Mouse (Mus musculus): ENCODE measurements around the gene Kdelr3.

Kdelr3 gene

DNA sequence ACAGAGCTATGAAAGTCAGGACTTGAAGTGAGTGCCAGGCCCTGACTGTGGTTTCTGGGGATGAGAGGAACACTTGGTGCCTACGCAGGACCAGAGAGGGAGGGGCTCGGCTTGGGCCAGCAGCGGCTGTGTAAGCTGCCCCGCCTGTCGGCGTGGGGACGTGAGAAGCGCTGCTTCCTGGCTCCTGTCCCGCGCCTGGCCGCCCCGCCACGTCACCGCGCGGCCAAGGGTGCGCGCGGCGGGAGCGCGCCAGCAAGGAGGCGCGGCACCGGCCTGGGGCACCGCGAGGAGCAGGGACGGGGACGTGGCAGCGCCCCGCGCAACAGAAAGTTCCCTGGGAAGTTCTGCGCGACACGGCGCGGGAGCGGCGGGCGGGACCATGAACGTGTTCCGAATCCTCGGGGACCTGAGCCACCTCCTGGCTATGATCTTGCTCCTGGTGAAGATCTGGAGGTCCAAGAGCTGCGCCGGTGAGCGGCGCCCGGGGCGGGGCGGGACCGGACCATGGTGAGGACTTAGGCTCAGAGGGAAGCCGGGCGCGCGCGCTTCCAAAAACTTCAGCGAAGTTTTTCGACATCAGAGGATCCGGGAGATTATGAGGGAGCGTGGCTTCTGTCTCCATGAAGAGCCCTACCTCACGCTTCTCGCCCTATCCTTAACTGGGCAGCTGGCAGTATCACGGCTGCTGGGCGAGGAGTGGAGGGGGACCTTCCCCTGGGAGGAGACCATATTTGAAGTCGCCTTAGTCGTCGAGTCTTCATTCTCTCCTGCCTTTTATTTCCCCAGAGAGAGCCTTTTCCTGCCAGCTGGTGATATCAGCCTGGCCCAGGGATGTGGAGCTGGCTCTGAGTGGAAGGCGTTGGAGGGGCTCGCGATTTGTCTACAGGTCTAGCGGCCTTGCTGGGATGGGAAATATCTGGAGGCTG, at the start of gene Kdelr3:
Kdelr3 (plus strand) TSS at position 241 of the 926 bp plus-strand sequence.
- in situ Hi-C loops (cut with MboI, MseI), result no loop called here

DNA sequence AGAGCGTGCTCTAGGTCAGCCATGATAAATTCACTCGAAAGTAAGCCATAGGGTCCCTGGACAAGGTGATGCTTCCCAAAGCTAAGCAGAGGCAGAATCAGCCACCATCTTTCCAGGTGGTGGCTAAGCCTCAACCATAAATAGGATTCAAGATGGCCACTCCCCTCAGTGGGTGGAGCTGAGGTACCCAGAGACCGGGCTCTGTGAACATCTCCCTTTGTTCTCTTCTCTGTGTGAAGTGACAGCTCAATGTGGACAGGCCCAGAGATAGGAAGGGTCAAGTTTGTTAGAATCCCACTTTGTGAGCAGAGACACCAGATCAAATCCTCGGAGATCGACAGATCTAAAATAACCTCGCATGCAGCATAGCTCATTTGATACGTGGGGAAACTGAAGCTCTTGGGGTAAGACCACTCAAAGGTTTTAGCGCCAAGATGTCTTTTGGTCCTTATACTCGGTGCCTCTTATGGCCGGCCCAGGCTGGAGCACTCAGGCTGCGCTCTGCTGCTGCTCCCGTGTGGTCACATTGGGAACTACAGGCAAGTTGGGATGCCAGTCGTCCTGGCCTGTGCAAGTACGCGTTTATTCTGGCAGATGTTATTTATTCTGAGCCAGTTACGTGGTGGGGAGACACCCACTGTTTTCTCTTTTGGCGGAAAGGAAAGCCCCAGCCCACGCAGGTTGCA, 49.5 kb upstream of the Kdelr3 start:
- in situ Hi-C loops (cut with MboI, MseI), result loop anchor here (5.0 kb wide), 1 partner anchor 234 kb away; no protein-coding TSS in a partner anchor

DNA sequence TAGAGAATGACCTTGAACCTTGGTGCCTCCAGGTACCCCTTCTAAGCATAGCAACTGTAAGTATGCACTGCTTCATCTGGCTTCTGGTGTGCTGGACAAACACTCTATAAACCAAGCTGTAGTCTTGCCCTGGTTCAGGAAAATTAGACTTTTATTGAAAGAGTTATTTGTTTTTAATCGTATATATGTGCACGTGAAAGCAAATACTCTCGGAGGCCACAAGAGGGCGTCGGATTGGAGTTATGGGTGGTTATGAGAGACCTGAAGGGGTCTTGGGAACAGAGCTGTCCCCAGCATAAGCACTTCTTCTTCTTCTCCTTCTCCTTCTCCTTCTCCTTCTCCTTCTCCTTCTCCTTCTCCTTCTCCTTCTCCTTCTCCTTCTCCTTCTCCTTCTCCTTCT, 46.6 kb upstream of the Kdelr3 start:
- in situ Hi-C loops (cut with MboI, MseI), result loop anchor here (5.0 kb wide), 1 partner anchor 237 kb away; no protein-coding TSS in a partner anchor

DNA sequence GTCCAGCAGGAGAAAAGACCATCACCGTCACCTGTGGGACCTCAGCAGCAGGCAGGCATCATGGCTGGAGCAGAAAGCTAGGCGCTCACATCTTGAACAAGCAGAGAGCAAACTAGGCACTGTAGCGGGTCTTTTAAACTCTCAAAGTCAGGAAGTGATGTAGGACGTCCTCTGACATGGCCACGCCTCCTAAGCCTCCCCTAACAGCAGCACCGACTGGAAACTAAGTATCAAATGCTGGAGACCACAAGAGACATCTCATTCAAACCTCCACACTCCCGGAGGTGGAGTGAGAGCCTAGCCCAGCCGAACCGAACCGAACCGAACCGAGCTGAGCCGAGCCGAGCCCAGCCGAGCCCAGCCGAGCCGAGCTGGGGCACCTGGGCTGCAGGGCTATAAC, 45.6 kb upstream of the Kdelr3 start:
- in situ Hi-C loops (cut with MboI, MseI), result no loop called here

DNA sequence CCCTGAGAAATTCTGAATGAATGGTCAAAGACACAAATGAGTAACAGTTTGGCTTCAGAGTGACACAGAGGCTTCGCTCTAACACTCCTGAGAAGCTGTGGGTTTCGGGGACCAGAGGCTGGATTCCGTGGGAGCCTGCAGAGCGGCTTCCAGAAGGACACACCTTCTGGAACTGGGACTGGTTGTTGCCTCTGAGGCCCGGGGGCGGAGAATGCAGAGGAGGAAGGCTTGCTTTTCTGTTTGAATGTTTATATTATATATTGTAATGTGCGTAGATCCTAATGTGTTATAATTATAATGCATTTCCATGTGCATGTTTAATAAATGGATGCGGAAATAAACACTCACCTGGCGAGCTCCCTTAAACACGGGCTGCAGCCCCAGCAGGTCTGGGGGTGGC, 45.1 kb upstream of the Kdelr3 start:
- in situ Hi-C loops (cut with MboI, MseI), result no loop called here

DNA sequence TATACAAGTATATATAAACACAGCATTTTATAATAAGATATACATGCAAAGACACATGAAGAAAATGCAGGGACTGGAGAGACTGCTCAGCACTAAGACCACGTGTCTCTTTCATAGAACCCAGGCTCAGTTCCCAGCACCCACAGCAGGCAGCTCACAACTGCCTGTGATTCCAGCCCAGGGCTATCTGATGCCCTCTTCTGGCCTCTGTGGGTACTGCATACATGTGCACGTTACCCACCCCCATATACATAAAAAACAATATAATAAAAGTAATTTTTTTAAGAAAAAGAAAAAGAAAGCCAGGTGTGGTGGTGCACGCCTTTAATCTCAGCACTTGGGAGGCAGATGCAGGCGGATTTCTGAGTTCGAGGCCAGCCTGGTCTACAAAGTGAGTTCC, 43.2 kb upstream of the Kdelr3 start:
- in situ Hi-C loops (cut with MboI, MseI), result no loop called here

DNA sequence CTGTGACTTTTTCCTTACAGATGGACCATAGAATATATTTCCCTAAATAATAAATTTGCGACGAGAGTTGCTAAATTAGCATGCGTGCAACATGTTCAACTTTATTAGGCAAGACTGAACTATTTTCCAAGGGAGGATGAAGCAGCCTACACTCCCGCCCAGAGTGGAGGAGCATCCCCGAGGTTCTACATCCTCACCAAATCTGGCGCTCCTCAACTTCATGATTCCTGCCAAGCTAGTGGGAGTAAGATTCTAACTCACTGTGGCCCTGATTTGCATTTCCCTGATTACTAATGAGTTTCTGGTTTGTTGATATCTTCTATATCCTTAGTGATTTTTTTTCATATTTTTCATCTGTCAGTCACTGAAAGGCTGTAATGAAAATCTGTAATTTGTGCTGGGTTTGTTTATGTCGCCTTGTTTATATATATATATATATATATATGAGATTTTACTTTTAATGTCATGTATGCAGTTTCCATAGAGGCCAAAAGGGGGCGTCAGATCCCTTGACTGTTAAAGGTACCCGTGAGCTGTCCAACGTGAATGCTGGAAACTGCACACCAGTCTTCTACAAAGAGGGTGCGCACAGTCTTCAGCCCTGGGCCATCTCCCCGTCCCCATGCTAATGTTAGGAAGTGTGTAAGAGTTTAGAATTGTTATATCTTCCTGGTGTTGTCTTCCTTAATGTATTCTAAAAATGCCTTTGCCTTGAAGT, 42.4 kb upstream of the Kdelr3 start:
- in situ Hi-C loops (cut with MboI, MseI), result no loop called here

DNA sequence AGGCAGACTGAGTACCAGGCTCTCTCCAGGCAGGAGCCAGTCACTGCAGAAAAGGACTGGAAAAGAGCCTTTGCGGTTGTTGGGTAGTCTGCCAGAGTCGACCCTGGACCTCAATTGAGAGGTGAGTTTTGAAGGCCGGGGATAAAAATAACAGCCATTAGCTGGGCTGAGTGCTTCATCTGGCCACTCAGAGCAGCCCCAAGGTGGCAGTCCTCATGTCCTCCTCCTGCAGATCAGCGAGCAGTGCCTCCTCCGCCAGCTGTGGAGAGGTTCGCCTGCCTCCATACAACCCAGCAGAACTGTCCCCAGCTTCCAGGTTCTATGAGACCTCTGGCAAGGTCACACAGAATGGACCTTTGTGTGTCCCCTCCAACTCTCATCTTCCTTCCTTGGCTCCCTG, 39.0 kb upstream of the Kdelr3 start:
- in situ Hi-C loops (cut with MboI, MseI), result no loop called here

DNA sequence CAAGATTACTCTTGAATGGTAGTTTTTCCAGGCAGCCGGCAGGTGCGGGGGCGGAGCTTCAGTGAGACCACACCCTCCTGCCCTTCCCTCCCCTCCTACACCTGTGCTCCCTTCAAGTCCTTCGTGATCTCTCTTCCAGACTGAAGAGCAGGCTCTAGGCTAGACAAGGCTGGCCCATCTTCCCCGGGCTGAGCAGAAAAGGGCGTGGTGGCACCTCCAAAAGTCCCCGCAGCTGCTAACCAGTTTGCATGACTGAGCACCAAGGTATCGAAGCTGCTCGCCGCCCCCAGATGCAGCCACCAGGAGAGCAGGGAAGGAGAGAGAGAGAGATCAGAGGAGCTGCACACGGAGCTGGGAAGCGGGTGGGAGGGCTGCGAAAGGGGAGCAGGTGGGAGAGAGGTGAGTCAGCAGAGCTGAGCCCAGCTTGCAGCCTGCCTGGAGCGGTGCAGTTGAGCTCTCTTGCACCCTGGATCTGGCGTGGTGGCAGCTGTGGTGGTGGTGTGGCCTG, 35.0 kb upstream of the Kdelr3 start:
- in situ Hi-C loops (cut with MboI, MseI), result no loop called here

DNA sequence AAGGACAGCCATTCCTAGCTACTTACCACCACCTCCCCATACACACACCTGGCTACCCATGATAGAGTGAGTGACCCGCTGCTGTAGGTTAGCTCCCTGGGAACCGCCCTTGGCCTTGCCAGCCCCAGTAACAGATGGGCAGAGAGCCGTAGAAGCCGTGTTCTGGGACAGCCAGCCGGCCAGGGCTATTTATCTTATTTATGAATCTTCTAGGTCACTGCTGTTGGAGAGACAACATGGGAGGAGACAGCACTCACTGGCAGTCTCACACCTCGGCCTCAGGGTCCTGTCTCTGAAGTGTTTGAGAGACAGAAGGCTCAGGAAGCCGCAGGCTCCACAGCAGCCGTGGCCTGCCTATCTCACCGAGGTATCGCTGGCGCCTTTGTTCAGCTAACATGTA, 26.7 kb upstream of the Kdelr3 start:
- in situ Hi-C loops (cut with MboI, MseI), result no loop called here

DNA sequence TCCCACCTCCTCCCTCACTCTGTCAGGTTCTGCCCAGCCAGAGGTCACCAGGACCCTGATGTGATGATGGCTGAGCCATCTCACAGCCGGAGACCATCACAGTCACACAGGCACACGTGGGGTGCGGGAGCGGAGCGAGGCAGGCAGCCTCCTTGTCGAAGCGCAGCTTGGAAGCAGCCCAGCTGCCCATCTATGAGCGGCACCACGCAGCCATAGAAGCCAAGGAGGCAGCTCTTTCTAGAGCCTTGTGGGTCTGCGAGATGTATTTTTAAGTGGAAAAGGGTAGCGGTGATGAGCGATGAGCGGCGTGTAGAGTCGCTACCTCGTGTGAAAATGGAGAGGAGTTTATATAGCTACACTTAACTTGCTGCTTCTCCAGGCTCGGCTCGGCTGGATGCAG, 22.7 kb upstream of the Kdelr3 start:
- in situ Hi-C loops (cut with MboI, MseI), result no loop called here

DNA sequence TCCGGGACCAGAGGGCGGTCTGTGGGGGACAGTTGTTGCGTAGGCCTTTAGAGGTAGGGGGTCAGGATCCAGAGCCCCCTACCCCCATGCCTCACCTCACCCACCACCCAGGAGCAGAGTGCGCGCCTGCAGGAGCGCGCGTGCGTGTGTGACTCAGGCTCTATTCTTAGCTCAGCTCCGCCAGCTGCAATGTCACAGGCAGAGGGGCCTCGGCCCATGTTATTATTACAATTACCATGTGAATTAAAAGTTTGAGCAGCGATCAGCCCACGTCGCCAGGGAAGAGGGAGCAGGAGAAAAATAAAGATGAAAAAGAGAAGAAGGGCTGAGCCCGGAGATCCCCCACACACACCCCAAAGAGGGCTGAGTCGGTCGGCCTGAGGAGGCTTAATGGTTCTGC, 16.1 kb upstream of the Kdelr3 start:
- in situ Hi-C loops (cut with MboI, MseI), result no loop called here

DNA sequence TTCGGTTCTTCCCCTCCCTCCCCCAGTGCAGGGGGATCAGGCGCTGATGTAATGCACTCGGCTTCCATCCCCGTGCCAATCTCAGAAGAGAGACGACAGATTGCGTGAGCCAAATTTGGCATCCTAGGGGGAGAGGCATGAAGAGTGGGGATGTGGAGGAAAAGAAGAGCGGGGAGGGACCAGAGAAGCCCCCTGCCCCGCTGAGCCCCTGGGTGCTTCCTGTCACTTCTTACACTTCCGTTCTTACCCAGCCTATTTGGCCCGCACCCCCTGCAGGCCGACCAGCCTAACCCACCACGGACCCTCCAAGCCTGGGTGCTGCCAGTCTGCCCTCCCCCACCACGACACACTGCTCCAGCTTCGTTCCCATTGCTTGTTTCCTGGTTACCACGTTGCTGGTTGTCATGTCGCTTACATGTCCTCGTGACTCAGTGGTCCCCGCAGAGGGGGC, 13.3 kb upstream of the Kdelr3 start:
- in situ Hi-C loops (cut with MboI, MseI), result no loop called here

DNA sequence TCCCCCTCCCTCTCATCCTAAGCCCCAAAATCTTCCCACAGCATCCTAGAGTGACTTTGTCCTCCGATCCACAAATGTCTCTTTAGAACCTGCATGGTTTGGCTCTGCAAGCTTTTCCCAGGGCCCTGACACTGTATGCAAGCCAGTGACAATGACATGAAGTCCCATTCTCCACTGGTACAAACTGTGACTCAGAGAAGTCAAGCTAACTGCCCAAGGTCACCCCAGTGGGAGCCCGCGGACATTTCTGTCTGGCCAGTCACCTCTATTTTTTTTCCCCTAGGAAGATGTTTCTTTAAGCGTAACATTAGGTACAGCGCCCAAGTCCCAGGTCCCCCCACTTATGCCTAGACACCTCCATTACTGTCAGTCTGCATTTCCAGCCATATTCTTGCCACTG, 12.8 kb upstream of the Kdelr3 start:
- in situ Hi-C loops (cut with MboI, MseI), result no loop called here

DNA sequence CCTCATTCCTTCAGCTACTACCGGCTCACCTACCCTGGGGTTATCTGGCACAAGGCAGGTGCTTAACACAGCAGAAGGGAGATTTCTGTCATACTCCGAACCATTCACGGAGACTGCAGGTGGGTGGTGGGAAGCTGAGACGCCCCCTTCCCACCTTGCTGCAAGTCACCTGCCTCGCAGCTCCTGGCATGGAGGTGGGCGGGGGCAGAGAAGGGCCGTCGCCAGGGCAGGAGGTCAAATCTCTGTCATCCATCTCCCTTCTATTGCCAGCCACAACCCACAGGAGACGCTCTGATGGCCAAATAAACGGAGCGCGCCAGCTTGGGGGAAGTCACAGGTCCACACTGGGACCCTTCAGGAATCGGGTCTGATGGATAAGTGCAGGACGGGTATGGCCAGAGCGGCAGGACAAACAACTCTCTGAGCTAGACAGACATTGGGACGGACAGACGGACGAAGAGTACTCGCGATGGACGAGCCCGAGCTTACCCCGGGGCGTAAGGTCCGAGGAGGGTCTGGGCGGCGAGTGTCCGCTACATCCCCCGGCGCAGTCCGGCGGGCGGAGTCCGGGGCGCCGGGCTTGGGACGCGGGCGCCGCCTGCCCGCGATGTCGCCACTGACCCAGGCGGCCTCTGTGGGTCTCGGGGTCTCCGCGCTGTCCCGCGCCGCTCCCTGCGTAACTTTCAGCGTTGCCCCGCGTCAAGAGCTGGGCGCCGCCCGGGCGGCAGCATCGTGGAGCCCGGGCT, 11.3 kb upstream of the Kdelr3 start, which contains the start of gene Kcnj4:
Kcnj4 (minus strand) TSS at position 535 of the 746 bp plus-strand sequence.
- in situ Hi-C loops (cut with MboI, MseI), result no loop called here

DNA sequence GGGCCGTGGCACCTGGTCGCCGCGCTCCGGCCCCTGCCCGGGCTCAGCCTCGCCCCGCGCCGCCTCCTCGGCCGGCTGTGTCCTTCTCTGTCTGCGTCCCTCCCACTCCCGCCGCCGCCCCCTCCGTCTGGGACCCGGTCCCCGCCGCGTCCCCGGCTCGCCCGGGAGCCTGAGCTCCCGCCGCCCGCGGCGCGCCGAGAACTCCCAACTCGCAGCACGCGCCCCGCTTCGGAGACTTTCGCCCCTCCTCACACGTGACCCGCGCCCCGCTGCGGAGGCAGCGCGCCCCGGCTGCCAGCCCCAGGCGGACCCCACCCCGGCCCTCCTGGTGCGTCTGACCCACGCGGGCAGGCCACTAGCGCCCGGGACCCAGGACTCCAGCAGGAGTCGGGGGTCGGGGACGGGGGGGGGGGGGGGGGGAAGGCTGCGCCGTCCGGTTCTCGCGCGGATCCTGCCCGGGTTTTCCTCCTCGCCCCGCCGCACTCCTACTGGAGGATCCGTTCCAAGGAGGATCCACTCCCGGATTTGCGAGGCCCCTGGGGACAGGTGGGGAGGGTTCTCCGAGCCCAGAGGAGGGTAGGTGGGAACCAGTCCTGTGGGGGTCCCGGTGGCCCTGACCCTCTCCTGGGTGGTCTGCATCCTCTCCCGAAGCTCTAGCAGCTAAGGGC, 10.5 kb upstream of the Kdelr3 start:
- in situ Hi-C loops (cut with MboI, MseI), result no loop called here

DNA sequence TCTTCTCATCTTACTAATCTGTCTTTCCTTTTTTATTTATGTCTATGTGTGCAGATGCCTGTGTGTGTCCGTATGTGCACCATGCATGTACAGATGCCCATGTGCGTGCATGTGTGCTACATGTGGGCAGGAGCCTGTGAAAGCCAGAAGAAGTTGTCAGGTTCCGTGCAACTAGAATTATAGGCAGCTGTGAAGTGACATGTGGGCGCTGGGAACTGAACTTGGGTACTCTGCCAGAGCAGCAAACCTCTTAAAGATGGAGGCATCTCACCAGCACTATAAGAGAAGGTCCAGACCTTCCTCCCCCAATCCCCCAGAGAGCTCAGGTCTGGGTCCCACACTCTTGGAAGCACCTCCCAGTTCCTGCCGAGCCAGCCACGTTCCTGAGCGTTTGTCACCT, 9.8 kb upstream of the Kdelr3 start:
- in situ Hi-C loops (cut with MboI, MseI), result no loop called here

DNA sequence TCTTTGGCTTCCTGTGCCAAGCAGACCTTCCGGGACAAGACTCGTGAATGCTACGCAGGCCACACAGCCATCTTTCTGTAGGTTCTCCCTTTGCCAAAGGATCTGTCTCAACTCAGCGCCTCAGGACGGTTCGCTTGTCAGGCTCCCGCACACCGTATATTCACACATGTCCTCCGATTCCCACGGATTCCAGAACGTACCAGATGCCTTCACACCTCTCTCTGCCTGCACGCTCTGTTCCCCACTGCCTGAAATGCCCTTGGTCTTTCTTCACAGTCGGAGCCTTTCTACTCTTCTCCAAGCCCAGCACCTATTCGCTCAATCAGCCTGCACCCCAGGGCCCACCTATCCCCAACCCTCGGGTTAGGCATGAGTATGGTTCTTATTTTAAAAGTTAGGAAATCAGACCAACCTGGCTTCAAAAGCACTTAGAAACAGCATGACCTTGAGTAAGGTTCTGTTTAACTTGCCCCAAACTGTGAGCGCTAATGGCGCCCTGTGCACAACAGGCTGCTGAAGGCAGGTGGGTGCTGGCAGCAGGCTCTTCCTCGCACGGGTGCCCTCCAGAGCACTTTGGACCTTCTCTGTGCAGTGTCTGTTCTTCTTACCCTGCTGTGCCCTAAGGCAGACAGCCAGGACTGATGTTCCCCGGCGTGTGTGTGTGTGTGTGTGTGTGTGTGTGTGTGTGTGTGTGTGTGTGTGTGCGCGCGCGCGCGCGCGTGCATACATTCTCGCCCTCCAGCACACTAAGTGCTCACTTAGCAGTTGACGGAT, 9.0 kb upstream of the Kdelr3 start:
- in situ Hi-C loops (cut with MboI, MseI), result no loop called here

DNA sequence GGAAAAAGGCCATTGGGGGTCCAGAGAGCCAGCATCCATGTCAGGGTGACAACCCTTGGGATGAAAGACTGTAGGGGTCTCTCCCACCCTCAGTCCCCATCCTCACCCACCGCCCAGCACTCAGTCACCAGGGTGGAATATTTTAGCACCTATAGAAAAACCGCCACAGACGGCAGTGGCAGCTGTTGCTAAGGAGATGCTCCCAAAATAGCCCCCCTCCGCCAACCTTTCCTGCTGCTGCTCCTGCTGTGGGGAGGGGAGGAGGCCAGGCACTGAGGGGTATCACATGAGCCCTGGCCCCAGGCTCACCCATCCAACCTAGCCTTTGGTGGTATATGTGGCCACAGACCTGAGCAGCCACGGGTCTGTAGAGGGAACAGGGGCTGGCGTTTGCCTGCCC, 6.2 kb upstream of the Kdelr3 start:
- in situ Hi-C loops (cut with MboI, MseI), result no loop called here

DNA sequence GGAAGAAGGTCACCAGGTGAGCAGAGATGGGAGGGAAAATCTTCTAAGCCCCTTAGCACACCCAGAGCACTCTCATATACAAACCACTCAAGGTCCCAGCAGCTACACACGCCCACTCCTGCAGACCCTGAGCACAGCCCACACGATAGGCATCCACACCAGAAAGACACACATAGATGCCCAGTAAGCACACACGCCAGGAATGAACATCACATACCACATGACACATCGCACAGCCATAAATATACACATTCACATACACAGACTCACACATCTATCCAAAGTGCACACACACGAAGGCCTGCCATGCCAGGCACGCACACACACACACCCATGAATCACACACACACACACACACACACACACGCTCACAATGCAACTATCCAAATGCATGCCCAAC, 5.8 kb upstream of the Kdelr3 start:
- in situ Hi-C loops (cut with MboI, MseI), result no loop called here

All from regulatory T cell (primary cell).